Mouse (Mus musculus) layer of hippocampus, adult 18-20 months (tissue): Measurements from ENCODE around the gene Tec. TPM values are rescaled to one million over a fixed set of nuclear protein-coding genes. Genes with fewer than 3 reads are reported as not detected.
A peak's percentile ranks its signal among the peaks of the same experiment; 100 is the strongest.
"Not testable (repeated sequence)": the region's sequence is repeated elsewhere in the genome, so short reads cannot be mapped to it uniquely, and the experiment has no call there.

Experiments used
- DNase-seq, 2 experiments: peaks; one replicate each; pipeline ENCODE4 v3.0.0; 2022; ENCODE audit warnings: low spot score in 2 of 2
- total RNA-seq, 2 experiments: library from RNA; stranded (reverse); gene quantifications; 2 replicates each; pipeline ENCODE4 v1.2.3; 2021

The Tec gene
- total RNA-seq, 2 experiments from 2014 or later, result 1.2 to 1.7 TPM

DNA sequence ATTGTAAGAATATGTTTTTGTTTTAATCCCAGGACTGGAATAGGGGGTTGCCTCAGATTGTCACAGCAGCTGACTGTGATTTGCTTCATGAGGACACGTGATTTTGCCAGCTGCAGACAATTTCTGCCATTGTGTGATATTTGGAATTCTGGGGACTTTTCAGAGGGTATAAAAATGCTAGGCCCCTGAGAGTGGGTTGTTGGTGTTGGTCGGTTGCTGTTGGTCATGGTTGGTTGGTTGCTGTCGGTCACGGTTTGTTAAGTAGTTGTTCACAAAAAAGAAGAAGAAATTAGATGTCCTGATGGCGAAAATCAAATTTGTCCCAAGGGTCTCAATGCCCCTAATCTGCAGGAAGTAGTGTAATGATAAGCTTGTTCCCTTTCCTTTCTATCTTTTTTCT is 40.8 kb downstream of the Tec start:
- no peak for DNase-seq

DNA sequence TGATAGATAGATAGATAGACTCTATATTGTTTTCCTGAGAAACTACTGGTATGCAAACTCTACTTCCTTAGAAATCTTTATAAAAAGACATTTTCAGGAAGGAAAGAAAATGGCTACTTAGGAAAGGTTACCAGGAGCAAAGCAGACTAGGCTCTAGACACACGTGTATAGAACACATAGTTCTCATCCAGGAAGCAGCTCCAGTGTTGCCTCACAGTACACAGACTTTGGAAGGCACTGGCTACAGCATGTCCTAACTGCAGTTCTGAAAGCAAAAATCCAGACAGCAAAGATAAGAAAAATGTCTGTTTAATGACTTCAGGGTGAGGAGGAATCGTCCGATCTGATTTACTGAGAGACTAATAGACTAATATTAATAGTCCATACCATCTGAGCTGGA is 41.8 kb downstream of the Tec start:
- no peak for DNase-seq

DNA sequence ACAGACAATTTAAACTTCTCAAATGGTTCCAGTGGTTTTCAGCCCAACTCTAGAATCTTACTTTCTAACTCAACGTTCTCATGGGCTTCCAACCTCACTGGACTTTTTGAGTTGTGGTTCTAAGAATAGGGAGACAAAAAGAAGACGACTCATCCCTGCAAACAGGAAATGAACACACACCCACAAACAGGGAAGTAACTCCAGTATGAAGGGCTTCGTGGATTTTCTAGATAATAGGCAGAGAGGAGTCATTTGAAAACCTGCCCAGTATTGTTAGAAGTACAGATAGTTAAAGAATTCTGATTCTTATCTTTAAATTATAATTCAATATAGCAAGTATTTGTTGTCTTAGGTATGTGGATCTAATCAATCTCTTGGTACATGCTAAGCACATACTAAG is 47.6 kb downstream of the Tec start:
- DNase-seq, result no peak

DNA sequence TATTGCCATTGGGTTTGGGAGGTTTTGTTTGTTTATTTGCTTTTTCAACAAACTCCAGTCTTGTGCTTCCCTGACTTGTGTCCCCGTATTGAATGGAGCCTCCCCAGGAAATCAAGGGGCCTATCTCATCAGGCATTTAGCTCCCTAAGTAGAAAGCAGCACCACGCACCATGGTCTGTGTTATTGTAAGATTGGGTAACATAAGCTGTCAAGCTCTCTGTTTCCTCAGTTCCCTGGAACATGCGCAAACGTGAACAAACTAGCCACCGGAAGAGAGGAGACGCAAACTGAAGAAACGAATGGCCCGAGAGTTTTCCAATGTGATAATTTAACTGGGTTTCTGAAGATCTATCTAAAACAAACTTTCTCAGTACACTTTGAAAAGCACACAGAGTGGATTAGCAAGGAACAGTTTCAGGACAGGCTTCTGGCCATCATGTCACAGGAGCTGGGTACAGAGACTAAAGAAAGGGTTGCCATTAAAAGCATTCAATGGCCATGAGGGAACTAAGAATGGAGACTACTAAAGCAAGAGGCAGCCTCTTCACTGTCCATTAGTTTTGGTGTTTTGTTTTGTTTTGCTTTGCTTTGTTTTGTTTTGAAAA is 48.1 kb downstream of the Tec start:
- DNase-seq, result no peak

DNA sequence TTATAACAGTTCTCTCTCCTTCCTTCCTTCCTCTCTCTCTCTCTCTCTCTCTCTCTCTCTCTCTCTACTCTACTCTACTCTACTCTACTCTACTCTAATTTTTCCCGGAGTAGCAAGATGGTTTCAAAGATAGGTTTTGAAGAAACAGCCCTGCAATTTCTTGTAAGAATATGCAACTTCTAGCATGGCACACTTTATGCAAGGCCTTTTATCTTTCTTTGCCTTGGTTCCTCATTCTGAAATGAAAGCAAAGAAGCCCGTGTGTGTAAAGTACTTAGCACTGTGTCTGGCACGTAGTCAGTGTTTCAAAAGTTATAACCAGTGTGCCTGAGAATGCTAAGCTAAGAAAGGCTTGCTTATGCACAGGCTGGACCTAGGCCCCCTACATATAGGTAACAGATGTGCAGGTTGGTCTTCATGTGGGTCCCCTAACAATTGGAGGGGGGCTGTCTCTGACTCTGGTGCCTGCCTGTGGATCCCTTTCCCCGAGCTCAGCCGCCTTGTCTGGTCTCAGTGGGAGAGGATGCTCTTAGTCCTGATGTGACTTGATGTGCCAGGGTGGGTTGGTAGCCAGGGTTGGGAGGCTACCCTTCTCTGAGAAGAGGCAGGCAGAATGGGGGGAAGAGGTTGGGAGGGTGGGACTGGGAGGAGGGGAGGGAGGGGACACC is 49.6 kb downstream of the Tec start:
- DNase-seq, result no peak

DNA sequence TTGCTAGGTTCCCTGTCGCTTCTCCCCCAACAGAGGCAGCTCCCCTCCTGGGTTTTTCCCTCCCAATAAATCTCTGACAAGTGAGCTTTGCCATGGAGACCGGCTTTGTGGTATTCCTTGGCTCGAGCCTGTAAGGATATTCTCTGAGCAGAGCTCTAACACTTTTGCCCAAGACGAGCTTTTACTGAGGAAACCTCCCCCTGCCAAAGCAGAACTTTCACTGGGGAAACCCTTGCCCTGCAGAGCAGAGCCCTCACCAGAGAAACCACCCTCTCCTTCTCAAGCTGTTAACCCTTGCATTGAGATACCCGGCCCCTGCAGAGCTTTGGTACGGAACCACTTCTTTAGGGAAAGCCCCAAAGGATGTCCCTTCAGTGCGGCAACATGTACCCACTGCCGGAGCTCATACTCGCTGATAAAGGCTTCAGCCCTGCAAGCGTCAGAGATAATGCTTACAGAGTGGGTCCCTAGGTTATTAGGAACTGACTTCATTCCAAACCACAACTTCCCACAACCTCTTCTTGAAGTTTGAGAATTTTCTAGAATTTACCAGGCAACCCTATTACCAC is 50.7 kb downstream of the Tec start:
- no peak for DNase-seq

DNA sequence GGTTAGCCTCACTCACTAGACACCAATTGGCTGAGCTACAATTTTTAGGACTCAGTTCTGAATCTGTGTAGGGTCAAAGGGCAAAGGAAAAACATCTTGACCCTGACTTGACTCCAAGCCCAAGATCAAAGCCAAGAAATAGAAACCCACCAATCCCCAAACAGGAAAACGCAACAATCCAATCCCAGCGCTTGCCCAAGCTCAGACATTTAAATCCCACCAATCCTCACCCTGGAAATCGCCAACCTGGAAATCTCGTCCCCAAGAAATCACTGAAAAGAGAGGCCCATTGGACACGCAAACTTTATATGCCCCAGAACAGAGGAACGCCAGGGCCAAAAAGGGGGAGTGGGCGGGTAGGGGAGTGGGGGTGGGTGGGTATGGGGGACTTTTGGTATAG is 51.3 kb downstream of the Tec start:
- DNase-seq, result not testable (repeated sequence)

DNA sequence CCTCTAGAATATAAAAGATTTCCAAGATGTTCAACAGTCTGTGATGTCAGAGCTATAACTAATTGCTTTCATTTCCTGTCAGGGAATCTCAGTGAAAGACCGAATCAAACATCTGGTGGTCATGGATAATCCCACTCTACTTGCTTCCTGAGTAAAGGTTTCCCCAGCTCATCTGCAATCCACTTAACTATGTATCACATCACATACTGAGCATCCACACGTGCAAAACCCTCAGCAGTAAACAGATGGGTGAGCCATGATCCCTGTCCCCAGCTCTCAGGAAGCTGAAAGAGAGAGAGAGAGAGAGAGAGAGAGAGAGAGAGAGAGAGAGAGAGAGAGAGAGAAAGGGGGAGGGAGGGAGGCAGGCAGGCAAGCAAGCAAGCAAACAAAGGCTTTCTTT is 51.8 kb downstream of the Tec start:
- no peak for DNase-seq

DNA sequence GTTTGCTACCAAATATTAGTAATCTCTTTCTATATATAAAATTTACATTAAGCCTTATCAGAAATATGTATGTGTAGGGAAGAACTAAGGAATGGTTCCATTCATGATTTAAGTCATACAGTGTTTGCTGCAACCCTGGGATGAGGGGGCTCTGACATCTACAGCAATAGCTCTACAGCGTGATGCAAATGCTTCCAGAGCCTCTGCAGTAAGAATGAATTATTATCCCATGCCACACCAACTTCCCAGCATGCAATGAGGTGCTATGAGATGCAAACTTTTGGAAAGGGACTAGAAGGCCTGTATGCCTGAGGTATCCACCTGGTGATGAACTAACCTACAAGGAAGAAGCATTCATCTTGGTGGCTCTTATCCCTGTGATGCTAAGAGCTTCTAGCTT is 52.2 kb downstream of the Tec start:
- no peak for DNase-seq

DNA sequence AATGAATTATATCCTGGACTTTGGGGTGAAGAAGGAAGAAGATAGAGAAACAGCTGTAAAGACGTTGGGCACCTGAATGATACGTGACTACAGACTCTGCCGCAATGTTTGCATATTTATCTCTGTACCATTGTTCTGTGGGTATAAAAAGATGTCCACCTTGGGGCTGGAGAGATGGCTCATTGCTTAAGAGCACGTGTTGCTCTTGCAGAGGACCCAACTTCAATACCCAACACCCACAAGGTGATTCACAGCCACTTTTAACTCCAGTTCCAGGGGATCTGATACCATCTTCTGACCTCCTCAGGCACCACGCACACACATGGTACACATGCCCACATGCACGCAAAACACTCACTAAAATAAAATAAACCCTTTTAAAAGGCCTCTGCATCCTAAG is 52.9 kb downstream of the Tec start:
- no peak for DNase-seq

DNA sequence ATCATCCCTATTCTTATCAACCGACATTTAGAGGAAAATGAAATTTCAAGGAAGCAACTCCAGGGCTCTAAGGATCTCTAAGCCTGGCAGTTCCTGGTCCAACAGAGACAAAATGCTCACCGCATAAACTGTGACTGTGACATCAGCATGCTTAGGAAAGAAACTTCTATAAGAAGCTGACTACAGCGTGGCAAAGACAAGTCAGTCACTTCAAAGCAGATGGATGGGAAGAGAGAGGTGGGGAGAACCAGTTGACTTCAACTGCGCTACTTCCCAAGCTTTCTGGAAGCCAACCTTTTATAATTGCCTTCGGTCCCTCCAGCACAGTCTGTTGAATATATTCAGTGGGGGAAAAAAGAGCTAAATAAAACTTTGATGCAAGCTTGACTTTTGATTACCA is 54.2 kb downstream of the Tec start:
- DNase-seq, result no peak

DNA sequence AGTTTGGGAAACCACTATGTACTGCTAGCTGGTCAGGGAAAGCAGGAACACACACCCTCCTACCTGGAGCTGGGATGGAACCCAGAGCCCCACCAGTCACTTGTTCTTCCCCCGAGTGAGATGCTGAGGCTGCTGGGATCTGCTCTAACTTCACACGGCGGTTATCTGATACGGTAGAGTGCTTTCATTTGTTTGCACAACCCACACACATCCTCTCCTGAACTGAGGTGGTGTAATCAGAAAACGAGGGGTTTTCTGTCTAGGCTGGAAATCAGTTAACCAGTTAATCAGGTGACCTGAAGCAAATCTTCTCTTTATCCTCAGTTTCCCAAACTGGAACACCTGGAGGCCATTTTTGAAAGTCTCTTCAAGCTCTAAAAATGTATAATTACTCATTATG is 55.4 kb downstream of the Tec start:
- no peak for DNase-seq

DNA sequence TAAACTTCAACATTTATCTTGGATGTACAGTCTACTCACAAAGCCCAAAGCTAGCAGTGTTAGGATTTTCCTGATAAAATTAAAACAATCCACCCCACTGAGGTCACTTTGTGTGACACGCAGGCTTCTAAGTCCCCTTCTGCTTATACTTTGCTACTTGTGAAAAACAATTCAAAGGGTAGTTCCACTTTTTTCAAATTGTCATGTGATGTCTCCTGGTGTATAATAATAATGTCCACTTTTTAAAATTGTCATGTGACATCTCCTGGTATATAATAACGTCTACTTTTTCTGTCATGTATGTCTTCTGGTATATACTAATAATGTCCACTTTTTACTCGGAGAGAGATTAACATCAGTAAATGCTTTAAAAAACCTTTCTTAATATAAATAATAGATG is 56.0 kb downstream of the Tec start:
- no peak for DNase-seq

DNA sequence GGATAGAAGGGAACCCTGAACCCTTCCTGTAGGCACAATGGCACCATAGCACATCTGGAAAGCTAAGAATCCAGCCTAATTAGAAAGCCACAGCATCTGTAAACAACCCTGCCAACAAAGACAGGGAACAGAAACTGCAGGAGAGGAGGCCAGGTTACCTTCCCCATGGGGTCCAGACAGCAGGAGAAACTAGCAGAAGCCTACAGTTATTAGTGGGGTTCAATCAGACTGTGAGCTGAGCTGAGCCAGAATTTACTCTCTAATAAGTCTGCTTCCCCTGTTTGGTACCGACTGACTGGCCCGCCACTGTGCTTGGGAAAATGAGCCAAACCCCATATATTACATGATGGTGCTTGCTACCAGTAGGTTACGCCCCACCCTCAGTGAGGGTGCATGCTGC is 56.9 kb downstream of the Tec start:
- DNase-seq, result no peak

DNA sequence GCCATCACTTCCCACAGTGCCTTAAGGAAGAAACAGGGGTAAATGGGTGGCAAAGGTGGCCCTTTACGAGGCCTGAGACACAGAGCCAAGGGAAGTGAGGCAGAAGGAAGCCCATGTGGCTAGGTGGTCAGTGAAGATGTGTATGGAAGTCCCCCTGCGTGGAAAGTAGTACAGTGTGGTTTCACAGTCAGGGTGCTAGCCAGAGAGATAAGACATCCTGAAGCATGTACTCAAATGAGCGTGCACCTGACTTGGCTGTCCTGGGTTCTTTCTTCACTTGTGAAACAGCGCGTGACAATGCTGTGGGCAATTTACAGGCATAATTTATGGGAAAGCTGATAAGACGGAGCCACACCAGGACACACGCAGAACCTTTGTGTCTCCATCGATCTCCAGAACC is 57.3 kb downstream of the Tec start:
- no peak for DNase-seq

DNA sequence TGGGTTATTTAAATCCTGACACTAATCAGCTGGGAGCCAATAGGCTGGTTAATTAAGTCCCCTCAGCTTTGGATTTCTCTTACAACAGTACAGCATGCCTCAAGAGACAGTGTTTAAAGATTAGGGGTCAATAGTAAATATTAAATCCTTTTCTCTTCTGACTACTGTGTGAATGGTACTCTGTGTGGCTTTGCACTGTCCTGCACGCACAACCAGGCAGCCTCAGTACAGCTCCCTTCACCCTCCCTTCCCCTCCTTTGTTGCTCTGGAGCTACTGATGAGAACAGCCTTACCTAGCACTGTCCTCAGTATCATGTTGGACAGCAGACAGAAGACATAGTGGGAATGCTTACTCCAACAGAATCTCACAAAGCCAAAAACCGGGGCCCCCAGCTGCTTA is 58.8 kb downstream of the Tec start:
- no peak for DNase-seq

DNA sequence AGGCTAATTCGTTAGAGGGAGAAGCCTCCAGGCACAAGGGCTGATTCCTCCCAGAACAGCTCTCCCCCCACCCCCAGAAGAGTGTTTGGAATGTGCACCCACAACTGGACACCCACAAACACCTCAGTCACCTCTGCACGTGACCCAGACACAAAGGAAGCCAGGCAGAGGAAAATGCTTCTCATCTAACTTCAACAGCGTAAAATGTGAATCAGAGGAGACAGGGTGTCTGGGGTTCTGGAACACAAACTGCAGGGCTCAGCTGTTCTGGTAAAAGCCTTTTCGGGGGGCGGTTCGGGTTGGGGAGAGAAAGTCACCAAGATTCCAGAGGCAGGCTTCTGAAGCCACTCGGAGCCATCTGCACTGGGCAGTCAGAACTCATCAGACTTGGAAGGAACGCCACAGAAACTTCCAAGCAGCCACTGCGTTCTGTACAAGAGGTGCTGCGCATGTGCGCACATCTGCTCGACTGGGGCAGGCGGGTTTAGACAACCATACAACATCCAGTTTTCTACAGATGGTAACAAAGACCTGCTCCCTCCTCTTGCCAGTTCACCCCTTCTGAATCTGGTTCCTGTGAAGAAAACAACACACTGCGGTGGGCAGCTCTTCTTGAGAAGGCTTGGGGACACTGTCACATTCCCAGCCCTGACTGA is 59.7 kb downstream of the Tec start:
- DNase-seq, result peak in 1 of 2 experiments; percentile 22

DNA sequence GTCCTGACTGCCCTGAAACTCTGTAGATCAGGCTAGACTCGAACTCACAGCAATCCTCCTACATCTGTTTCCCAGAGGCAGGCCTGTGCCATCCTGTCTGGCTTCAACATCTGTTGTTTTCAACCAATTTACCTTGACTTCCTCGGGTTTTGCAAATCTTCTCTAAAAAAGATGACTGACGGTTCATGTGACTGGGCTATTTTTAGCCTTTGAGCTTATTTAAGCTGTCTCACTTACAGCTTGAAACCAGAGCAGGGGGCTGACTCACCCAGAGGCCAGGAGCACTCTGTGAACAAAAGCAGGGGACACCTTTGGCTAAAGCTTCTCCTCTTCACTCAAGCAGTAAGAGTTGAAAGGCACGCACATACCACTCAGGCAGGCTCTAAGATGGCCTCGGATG is 65.4 kb downstream of the Tec start:
- no peak for DNase-seq

DNA sequence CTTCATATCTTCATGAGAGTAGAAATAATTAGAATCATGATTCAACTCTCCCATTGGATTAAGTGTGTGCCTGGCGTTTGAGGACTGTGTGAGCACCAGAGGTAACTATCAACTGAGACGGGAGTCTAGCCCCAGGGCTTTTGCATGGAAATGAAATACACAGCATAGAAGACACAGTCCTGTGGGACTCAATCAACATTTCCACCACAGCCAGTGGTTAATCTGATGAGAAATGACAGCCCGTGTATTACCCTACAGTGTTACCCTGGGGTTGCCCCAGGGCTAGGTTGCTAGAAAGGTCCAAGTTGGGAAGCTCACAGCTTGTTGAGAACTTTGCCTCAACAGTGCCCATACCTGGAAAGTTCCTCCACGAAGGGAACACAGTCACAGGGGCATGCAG is 69.7 kb downstream of the Tec start:
- DNase-seq, result no peak

DNA sequence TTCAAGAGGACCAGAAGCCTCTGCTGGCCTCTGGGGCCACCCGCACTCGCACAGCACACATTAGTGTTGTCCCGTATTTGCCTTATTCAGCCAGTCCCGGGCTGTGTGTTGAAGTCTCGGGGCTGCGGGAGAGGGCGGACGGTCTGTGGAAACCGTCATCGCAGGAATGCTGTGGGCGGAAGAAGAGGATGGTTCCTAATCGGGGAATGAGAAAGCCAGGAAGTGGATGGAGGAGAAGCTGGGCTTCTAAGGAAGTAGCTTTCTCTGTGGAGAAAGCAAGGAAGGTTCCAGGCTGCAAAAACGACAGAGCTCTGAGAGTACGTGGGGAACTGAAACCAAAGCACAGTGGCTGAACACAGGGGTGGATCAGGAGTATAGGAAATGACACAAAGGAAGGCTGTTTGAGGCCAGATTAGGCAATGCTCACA is 72.1 kb downstream of the Tec start:
- DNase-seq, result no peak

DNA sequence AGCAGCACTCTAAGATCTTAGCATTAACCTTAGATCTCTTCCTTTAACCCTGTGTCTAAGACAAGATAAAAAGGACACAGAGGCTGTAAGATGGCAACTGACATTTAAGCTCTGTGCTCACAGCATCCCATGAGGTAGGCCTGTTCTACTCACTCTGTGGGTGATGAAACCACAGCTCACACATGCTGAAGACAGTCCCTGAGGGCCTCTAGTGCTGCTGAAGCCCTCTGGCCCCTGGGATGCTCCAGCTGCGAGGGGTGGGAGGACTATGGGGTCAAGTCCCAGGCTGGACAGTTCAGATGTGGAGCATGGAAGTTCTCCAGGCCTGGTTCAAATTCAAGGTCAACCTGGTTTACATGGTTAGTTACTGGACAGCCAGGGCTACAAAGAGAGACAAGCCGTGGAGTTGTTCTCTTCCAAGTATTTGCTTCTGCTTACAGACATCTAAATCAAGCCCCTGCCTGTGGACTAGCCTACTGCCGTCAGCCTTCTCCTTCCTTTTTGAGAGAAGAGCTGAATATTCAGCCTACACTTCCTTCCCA is 74.9 kb downstream of the Tec start:
- no peak for DNase-seq

DNA sequence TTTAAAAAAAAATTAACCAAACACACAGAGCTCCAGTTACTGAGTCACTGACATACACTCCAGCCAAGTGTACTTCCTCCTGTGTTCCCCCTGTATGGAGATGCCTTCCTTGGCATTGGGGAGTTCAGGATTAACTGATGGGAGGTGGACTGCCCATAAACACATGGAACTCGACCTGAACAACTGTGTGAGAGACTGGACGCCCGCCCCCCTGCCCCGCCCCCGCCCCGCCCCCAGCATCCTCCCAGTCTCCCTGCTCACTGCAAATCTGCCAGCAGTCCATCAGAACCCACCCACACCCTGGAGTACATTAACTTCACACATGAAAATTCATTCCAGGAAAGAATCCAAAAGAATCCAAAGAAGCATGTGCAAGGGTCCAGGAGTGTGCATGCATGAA is 76.5 kb downstream of the Tec start:
- no peak for DNase-seq
